Mouse (Mus musculus) duodenum, adult 2 months (tissue): ENCODE data around the gene Snx13. TPM values are rescaled to one million over a fixed set of nuclear protein-coding genes. Genes with fewer than 3 reads are reported as not detected.

Experiments
- polyA plus RNA-seq: library from polyadenylated mRNA; depleted of rRNA; stranded (reverse); fragments of >200 nt; gene quantifications from 2 replicates; pipeline ENCODE4 v1.2.3, GENCODE M21; 2012; ENCODE audit warnings: low replicate concordance; rRNA removed

Gene Snx13
- polyA plus RNA-seq: 1.1 and 6.4 TPM in 2 replicates

DNA sequence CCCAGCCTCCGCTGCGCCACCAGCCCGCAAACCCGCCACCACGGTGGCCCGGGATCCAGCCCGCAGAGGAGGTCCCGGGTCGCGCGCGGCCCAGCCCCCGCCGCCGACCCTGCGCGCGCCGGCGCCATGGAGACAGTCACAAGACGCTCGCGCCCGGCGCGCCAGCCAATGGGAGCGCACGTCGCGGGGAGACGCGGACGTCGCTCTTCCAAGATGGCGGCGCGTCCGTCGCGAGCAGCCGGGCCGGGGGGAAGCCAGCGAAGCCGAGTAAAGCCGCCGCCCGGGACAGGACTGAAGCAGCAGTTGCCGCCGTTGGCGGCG lies at the start of gene Snx13:
Gene Snx13 (plus strand): TSS at position 188 of the 321 bp plus-strand sequence.

Other genes starting within 250 kb of the Snx13 start
- gene Hdac9, start 130.1 kb upstream of the Snx13 start, polyA plus RNA-seq: 0.25 and 0.89 TPM in 2 replicates
- gene Prps1l1, start 62.4 kb upstream of the Snx13 start, polyA plus RNA-seq: not detected in 2 replicates